Mouse (Mus musculus): Measurements from ENCODE around the gene Ctse.

GRCm38 (mm10) chr1:131702094-131702766 lies 64.1 kb downstream of the Ctse start:
- TF ChIP-seq GATA1 (IDR thresholded peaks at IDR 0.05; ENCODE audit: low read length) (no peak), TAL1 (IDR thresholded peaks at IDR 0.05; ENCODE audit: low read length) (no peak)
